Mouse (Mus musculus) kidney, postnatal 0 days (tissue): ENCODE measurements around the gene Lmcd1. TPM values are rescaled to one million over a fixed set of nuclear protein-coding genes. Genes with fewer than 3 reads are reported as not detected.
"Not testable (repeated sequence)": the region's sequence is repeated elsewhere in the genome, so short reads cannot be mapped to it uniquely, and the experiment has no call there.

Experiments used
- ATAC-seq: fragments of 200-750 bp; cut with Nextera tagmentation; replicated peaks from 2 replicates; pipeline ENCODE4 v1.8.0; 2017; ENCODE audit warnings: low read depth, moderate number of reproducible peaks, moderate TSS enrichment, moderate library complexity; ENCODE audit not compliant: low FRiP score
- DNase-seq: peaks from one replicate; pipeline ENCODE4 v3.0.0-alpha.2; 2016; ENCODE audit warnings: low spot score
- H3K27ac ChIP-seq: fragments of 300-500 bp; sonication (generic); 2 replicates; pipeline ENCODE4 v1.5.1; 2014; ENCODE audit warnings: mild to moderate bottlenecking
- H3K27me3 ChIP-seq: fragments of 300-500 bp; sonication (generic); 2 replicates; pipeline ENCODE4 v1.6.1; 2014; ENCODE audit warnings: low read length, mixed read lengths; ENCODE audit not compliant: insufficient read depth
- H3K36me3 ChIP-seq: fragments of 300-500 bp; sonication (generic); 2 replicates; pipeline ENCODE4 v1.6.1; 2014; ENCODE audit warnings: low read length, mixed read lengths; ENCODE audit not compliant: insufficient read depth
- H3K4me1 ChIP-seq: fragments of 300-500 bp; sonication (generic); replicated peaks from 2 replicates; pipeline ENCODE4 v1.6.1; 2014; ENCODE audit warnings: antibody characterized with exemption, low read length, mixed read lengths; ENCODE audit not compliant: insufficient read depth
- H3K4me2 ChIP-seq: fragments of 300-500 bp; sonication (generic); 2 replicates; pipeline ENCODE4 v1.6.1; 2014; ENCODE audit warnings: mild to moderate bottlenecking, low read length, moderate library complexity, mixed read lengths
- H3K4me3 ChIP-seq: fragments of 300-500 bp; sonication (generic); replicated peaks from 2 replicates; pipeline ENCODE4 v1.5.1; 2014; ENCODE audit warnings: low read depth, low read length
- H3K9ac ChIP-seq: fragments of 300-500 bp; sonication (generic); 2 replicates; pipeline ENCODE4 v1.6.1; 2014; ENCODE audit warnings: low read depth, low read length
- H3K9me3 ChIP-seq: fragments of 300-500 bp; sonication (generic); replicated peaks from 2 replicates; pipeline ENCODE4 v1.6.1; 2016; ENCODE audit warnings: low read length, inconsistent platforms, mixed read lengths
- CTCF ChIP-seq: IDR thresholded peaks from 2 replicates; pipeline ENCODE4 v1.5.1; 2016; ENCODE audit warnings: antibody characterized with exemption, low read depth, mild to moderate bottlenecking, moderate library complexity
- WGBS: fragments of 180-500 bp; shearing (Covaris S2); extraction: QIAGEN DNeasy Blood & Tissue Kit; methylation state at CpG from one replicate; pipeline ENCODE4 v1.1.7; 2014; 5-methylcytosine and 5-hydroxymethylcytosine counted together
- polyA plus RNA-seq: library from polyadenylated mRNA; unstranded; fragments of >200 nt; fragmentation: Nextera tagmentation; extraction: Ambion mirVana; gene quantifications from 2 replicates; pipeline ENCODE4 v1.2.1, GENCODE M21; 2015

The Lmcd1 gene
- polyA plus RNA-seq, result 34.3 and 34.4 TPM in 2 replicates

DNA sequence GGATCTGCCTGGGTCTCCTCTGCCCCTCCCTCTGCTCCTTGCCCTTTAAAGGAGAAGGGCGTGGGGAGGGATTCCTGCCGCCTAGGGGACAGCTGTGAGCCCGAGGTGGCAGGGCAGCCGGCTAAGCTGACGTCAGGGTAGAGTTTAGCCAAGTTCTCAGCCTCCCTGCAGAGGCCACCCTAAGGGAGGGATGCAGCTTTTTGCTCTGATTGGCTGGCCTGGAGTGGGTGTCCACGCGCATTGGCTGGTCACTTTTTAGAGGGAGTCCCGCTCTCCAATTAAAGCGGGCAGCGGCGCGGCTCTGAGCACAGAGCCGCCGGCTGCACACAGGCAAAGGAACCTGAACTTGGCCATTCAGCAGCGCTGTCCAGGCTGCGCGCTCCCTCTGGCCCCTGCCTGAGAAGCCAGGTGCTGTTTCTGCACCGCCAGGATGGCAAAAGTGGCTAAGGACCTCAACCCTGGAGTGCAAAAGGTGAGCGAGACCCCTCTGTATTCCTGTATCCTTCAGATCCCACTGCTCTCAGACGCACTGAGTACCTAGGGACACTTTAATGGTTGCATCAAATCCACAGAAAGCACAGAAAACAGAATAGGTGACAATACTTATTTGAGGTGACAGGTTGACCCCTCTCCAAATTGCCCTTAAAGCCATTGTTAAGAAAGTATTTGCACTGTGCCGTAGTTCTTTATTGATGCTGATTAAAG lies at the start of gene Lmcd1:
Lmcd1 (plus strand) TSS at position 258 of the 705 bp plus-strand sequence.
- DNase-seq, result peak; percentile 95
- peak within 1 kb of the TSS; percentile 31 for H3K4me3 ChIP-seq
- peak within 1 kb of the TSS; percentile 43 for H3K9ac ChIP-seq
- no peaks in the 10 kb centered on the region for H3K36me3 ChIP-seq
- H3K27me3 ChIP-seq, result no peaks in the 10 kb centered on the region
- peak within 1 kb of the TSS; percentile 67 for H3K4me2 ChIP-seq
- H3K9me3 ChIP-seq, result no peaks in the 10 kb centered on the region
- peak within 1 kb of the TSS; percentile 70 for H3K27ac ChIP-seq
- peaks cover 14% of the 10 kb centered on the region; the same call in 1 of the 2 replicates for H3K4me1 ChIP-seq
- ATAC-seq, result peak; percentile 97
- peak; percentile 59 for TF ChIP-seq CTCF
- WGBS, result 1% methylated on average over 21 of the region's 21 CpGs

- H3K4me2 ChIP-seq, result no peak overlapping the region
- no peak overlapping the region for H3K9ac ChIP-seq
- H3K27me3 ChIP-seq, result no peaks in the 10 kb centered on the region
- TF ChIP-seq CTCF, result no peak
- 74% methylated on average over 13 of the region's 13 CpGs for WGBS
- ATAC-seq (no peak), DNase-seq (no peak)
- H3K27ac ChIP-seq, result no peak overlapping the region
- no peaks in the 10 kb centered on the region for H3K9me3 ChIP-seq
- no peak overlapping the region for H3K4me3 ChIP-seq
- H3K4me1 ChIP-seq, result no peaks in the 10 kb centered on the region
- H3K36me3 ChIP-seq, result no peaks in the 10 kb centered on the region
These were observed 49.5 kb upstream of the Lmcd1 start for GRCm38 (mm10) chr6:112223877-112224632.

- H3K9me3 ChIP-seq, result no peaks in the 10 kb centered on the region
- no peaks in the 10 kb centered on the region for H3K36me3 ChIP-seq
- H3K4me1 ChIP-seq, result no peaks in the 10 kb centered on the region
- no peak overlapping the region for H3K4me3 ChIP-seq
- H3K9ac ChIP-seq, result no peak overlapping the region
- ATAC-seq (no peak), DNase-seq (no peak)
- H3K27ac ChIP-seq, result no peak overlapping the region
- no peak for TF ChIP-seq CTCF
- WGBS, result 91% methylated on average over 1 of the region's 1 CpGs
- H3K4me2 ChIP-seq, result no peak overlapping the region
- no peaks in the 10 kb centered on the region for H3K27me3 ChIP-seq
These were observed 36.8 kb upstream of the Lmcd1 start for GRCm38 (mm10) chr6:112236775-112237174.

GRCm38 (mm10) chr6:112242216-112242615 lies 31.3 kb upstream of the Lmcd1 start:
- Histone ChIP-seq H3K27me3 (no peaks in the 10 kb centered on the region), H3K9me3 (no peaks in the 10 kb centered on the region), H3K27ac (no peak overlapping the region), H3K36me3 (no peaks in the 10 kb centered on the region), H3K4me1 (no peaks in the 10 kb centered on the region), H3K4me3 (no peak overlapping the region), H3K9ac (no peak overlapping the region), H3K4me2 (no peak overlapping the region)
- 60% methylated on average over 2 of the region's 2 CpGs for WGBS
- no peak for TF ChIP-seq CTCF
- no peak for DNase-seq
- ATAC-seq, result no peak

GRCm38 (mm10) chr6:112245639-112246038 lies 27.9 kb upstream of the Lmcd1 start:
- TF ChIP-seq CTCF, result no peak
- DNase-seq (peak; percentile 52), ATAC-seq (no peak; the same call in 1 of the 2 replicates)
- Histone ChIP-seq H3K4me2 (no peak overlapping the region), H3K9me3 (no peaks in the 10 kb centered on the region), H3K36me3 (no peaks in the 10 kb centered on the region), H3K4me1 (no peaks in the 10 kb centered on the region), H3K27ac (no peak overlapping the region), H3K9ac (no peak overlapping the region), H3K27me3 (no peaks in the 10 kb centered on the region), H3K4me3 (no peak overlapping the region)
- 46% methylated on average over 4 of the region's 4 CpGs for WGBS

GRCm38 (mm10) chr6:112246636-112247035 lies 26.9 kb upstream of the Lmcd1 start:
- WGBS, result 100% methylated on average over 1 of the region's 1 CpGs
- H3K4me1 ChIP-seq, result no peaks in the 10 kb centered on the region
- no peaks in the 10 kb centered on the region for H3K36me3 ChIP-seq
- H3K4me2 ChIP-seq, result no peak overlapping the region
- no peak for TF ChIP-seq CTCF
- H3K4me3 ChIP-seq, result no peak overlapping the region
- no peak for DNase-seq
- H3K27me3 ChIP-seq, result no peaks in the 10 kb centered on the region
- H3K27ac ChIP-seq, result no peak overlapping the region
- ATAC-seq, result no peak
- H3K9me3 ChIP-seq, result no peaks in the 10 kb centered on the region
- no peak overlapping the region for H3K9ac ChIP-seq

- 91% methylated on average over 2 of the region's 3 CpGs for WGBS
- H3K4me2 ChIP-seq, H3K36me3 ChIP-seq, H3K27ac ChIP-seq, ATAC-seq, H3K4me3 ChIP-seq, H3K9ac ChIP-seq, H3K27me3 ChIP-seq, H3K4me1 ChIP-seq, H3K9me3 ChIP-seq, DNase-seq: not testable (repeated sequence)
These were observed 19.6 kb upstream of the Lmcd1 start for GRCm38 (mm10) chr6:112253943-112254342.
